Mouse (Mus musculus) C2C12 (cell line): ENCODE measurements around the gene Slc26a8. TPM values are rescaled to one million over a fixed set of nuclear protein-coding genes. Genes with fewer than 3 reads are reported as not detected.

Source experiments
- H3K27me3 ChIP-seq: one replicate; pipeline ENCODE4 v1.6.1; 2011; ENCODE audit not compliant: control insufficient read depth, insufficient read depth, insufficient read length
- H3K36me3 ChIP-seq: one replicate; pipeline ENCODE4 v1.6.1; 2011; ENCODE audit not compliant: control insufficient read depth, insufficient read depth
- H3K4me3 ChIP-seq: one replicate; pipeline ENCODE4 v1.5.1; 2011; ENCODE audit warnings: mild to moderate bottlenecking, control low read depth; ENCODE audit not compliant: poor library complexity, insufficient read depth, severe bottlenecking
- H3K79me2 ChIP-seq: one replicate; pipeline ENCODE4 v1.6.1; 2011; ENCODE audit not compliant: control insufficient read depth, insufficient read depth
- H3K79me3 ChIP-seq: one replicate; pipeline ENCODE4 v1.6.1; 2011; ENCODE audit warnings: low read depth, control low read depth
- H3ac ChIP-seq: one replicate; pipeline ENCODE3; 2011; ENCODE audit warnings: low read depth; ENCODE audit not compliant: control insufficient read depth, insufficient read length
- CEBPB ChIP-seq: IDR thresholded peaks from one replicate; pipeline ENCODE4 v1.6.1; 2011; ENCODE audit warnings: low read depth, mild to moderate bottlenecking, control low read depth, moderate library complexity
- CTCF ChIP-seq: IDR thresholded peaks from one replicate; pipeline ENCODE4 v1.5.1; 2011; ENCODE audit not compliant: control insufficient read depth, insufficient read depth, insufficient read length
- FOSL1 ChIP-seq: IDR thresholded peaks from one replicate; pipeline ENCODE4 v1.8.0; 2011; ENCODE audit warnings: mild to moderate bottlenecking, low read length; ENCODE audit not compliant: poor library complexity, insufficient read depth, severe bottlenecking
- MAX ChIP-seq: IDR thresholded peaks from one replicate; pipeline ENCODE4 v1.6.1; 2011; ENCODE audit warnings: mild to moderate bottlenecking, control low read depth
- MYOD1 ChIP-seq: IDR thresholded peaks from one replicate; pipeline ENCODE4 v1.6.1; 2011; ENCODE audit warnings: low read depth; ENCODE audit not compliant: control insufficient read depth, insufficient read length
- MYOG ChIP-seq: IDR thresholded peaks from one replicate; pipeline ENCODE4 v1.6.1; 2011; ENCODE audit not compliant: control insufficient read depth, insufficient read length; ENCODE audit errors: extremely low read depth
- USF1 ChIP-seq: IDR thresholded peaks from one replicate; pipeline ENCODE4 v1.6.1; 2011; ENCODE audit warnings: low read depth, mild to moderate bottlenecking, control low read depth, moderate library complexity
- polyA plus RNA-seq: library from polyadenylated mRNA; unstranded; fragments of >200 nt; fragmentation: generic; extraction: Trizol; gene quantifications from one replicate; pipeline ENCODE4 v1.2.1, GENCODE M21; 2012; ENCODE audit warnings: missing spikeins

Gene Slc26a8
- polyA plus RNA-seq, 1 experiment, result not detected

- Histone ChIP-seq H3K79me3 (peaks cover 51% of the 10 kb centered on the region), H3K36me3 (peaks cover 22% of the 10 kb centered on the region), H3ac (peak overlapping the region; percentile 92), H3K27me3 (peaks cover 1% of the 10 kb centered on the region), H3K79me2 (peaks cover 60% of the 10 kb centered on the region), H3K4me3 (peak overlapping the region; percentile 86)
- TF ChIP-seq USF1 (peak; percentile 35), FOSL1 (no peak), MYOD1 (no peak)
Measured at GRCm38 (mm10) chr17:28621381-28622299, 68.4 kb downstream of the Slc26a8 start.

GRCm38 (mm10) chr17:28618775-28619174, 71.3 kb downstream of the Slc26a8 start:
- TF ChIP-seq USF1, result no peak
- TF ChIP-seq CEBPB, result no peak
- TF ChIP-seq MAX, result no peak
- no peak for TF ChIP-seq MYOD1
- no peak for TF ChIP-seq FOSL1
- TF ChIP-seq MYOG, result no peak
- no peak for TF ChIP-seq CTCF
- H3K4me3 ChIP-seq, result no peak overlapping the region
- no peak overlapping the region for H3ac ChIP-seq
- H3K27me3 ChIP-seq, result no peaks in the 10 kb centered on the region
- peaks cover 88% of the 10 kb centered on the region for H3K79me2 ChIP-seq
- peaks cover 79% of the 10 kb centered on the region for H3K79me3 ChIP-seq
- peaks cover 34% of the 10 kb centered on the region for H3K36me3 ChIP-seq

- H3K79me2 ChIP-seq, result peaks cover 95% of the 10 kb centered on the region
- H3K4me3 ChIP-seq, result no peak overlapping the region
- TF ChIP-seq MYOD1 (no peak), USF1 (no peak), CTCF (no peak), FOSL1 (no peak), CEBPB (no peak), MAX (no peak), MYOG (no peak)
- no peak overlapping the region for H3ac ChIP-seq
- H3K36me3 ChIP-seq, result peaks cover 34% of the 10 kb centered on the region
- H3K79me3 ChIP-seq, result peaks cover 85% of the 10 kb centered on the region
- H3K27me3 ChIP-seq, result no peaks in the 10 kb centered on the region
Measured at GRCm38 (mm10) chr17:28618124-28618523, 71.9 kb downstream of the Slc26a8 start.

GRCm38 (mm10) chr17:28617636-28618035, 72.4 kb downstream of the Slc26a8 start:
- peaks cover 90% of the 10 kb centered on the region for H3K79me3 ChIP-seq
- H3K27me3 ChIP-seq, result no peaks in the 10 kb centered on the region
- H3K79me2 ChIP-seq, result peaks cover 100% of the 10 kb centered on the region
- no peak overlapping the region for H3ac ChIP-seq
- H3K36me3 ChIP-seq, result peaks cover 34% of the 10 kb centered on the region
- no peak overlapping the region for H3K4me3 ChIP-seq
- no peak for TF ChIP-seq MYOD1
- no peak for TF ChIP-seq MYOG
- TF ChIP-seq FOSL1, result no peak
- TF ChIP-seq USF1, result no peak
- TF ChIP-seq MAX, result no peak
- TF ChIP-seq CEBPB, result no peak
- TF ChIP-seq CTCF, result no peak

GRCm38 (mm10) chr17:28615332-28615731, 74.7 kb downstream of the Slc26a8 start:
- TF ChIP-seq MYOD1 (no peak), USF1 (no peak), MYOG (no peak), CEBPB (no peak)
- Histone ChIP-seq H3K4me3 (no peak overlapping the region), H3K36me3 (peaks cover 31% of the 10 kb centered on the region), H3ac (no peak overlapping the region), H3K27me3 (no peaks in the 10 kb centered on the region), H3K79me3 (peaks cover 94% of the 10 kb centered on the region), H3K79me2 (peaks cover 100% of the 10 kb centered on the region)

GRCm38 (mm10) chr17:28613096-28613495, 76.9 kb downstream of the Slc26a8 start:
- Histone ChIP-seq H3K27me3 (no peaks in the 10 kb centered on the region), H3K79me2 (peaks cover 100% of the 10 kb centered on the region), H3K4me3 (no peak overlapping the region), H3K36me3 (peaks cover 28% of the 10 kb centered on the region), H3ac (no peak overlapping the region), H3K79me3 (peaks cover 84% of the 10 kb centered on the region)
- TF ChIP-seq MAX, result no peak
- TF ChIP-seq FOSL1, result no peak
- TF ChIP-seq USF1, result no peak
- no peak for TF ChIP-seq MYOD1
- no peak for TF ChIP-seq MYOG
